Mouse (Mus musculus) gastrocnemius, postnatal 36 days (tissue): Measurements from ENCODE around the gene Zmynd8. TPM values are rescaled to one million over a fixed set of nuclear protein-coding genes. Genes with fewer than 3 reads are reported as not detected.

Experiments used
- DNase-seq, 2 experiments: peaks; one replicate each; pipeline ENCODE4 v3.0.0; 2022
- intact Hi-C: fragments of 180-260 bp; cut with DNase I; formaldehyde crosslinking; loops from one replicate; pipeline ENCODE4 v1.15.1; 2025
- long read RNA-seq, 2 experiments: library from polyadenylated mRNA; stranded (forward); transcript quantifications; one replicate each; pipeline ENCODE4 v2.0.0; 2021
- total RNA-seq, 2 experiments: library from RNA; stranded (reverse); gene quantifications; 2 replicates each; pipeline ENCODE4 v1.2.3; 2021

The Zmynd8 gene
- 10 to 100 TPM; 12.7 to 17.3 TPM for total RNA-seq
- long read RNA-seq, experiment 1, partial matches to known transcripts: 0 of 2 reads
- long read RNA-seq, experiment 1, other reads (novel, unspliced or antisense): 2 of 2 reads
- long read RNA-seq, experiment 2, partial matches to known transcripts: 0 of 6 reads
- long read RNA-seq, experiment 2, other reads (novel, unspliced or antisense): 6 of 6 reads

GRCm38 (mm10) chr2:165898202-165899194 lies at the start of gene Zmynd8:
Zmynd8 (minus strand) TSS chr2:165899016.
- intact Hi-C loops: no loop called here
- DNase-seq: no peak

GRCm38 (mm10) chr2:165948007-165948406 lies 49.2 kb upstream of the Zmynd8 start:
- no peak for DNase-seq
- intact Hi-C loops: no loop called here

GRCm38 (mm10) chr2:165946046-165946564 lies 47.3 kb upstream of the Zmynd8 start:
- intact Hi-C loops: no loop called here
- no peak for DNase-seq

GRCm38 (mm10) chr2:165944576-165945351 lies 45.9 kb upstream of the Zmynd8 start:
- intact Hi-C loops: no loop called here
- DNase-seq: no peak

- intact Hi-C loops: no loop called here
- DNase-seq: no peak
These were observed 44.3 kb upstream of the Zmynd8 start for GRCm38 (mm10) chr2:165943113-165943512.

- intact Hi-C loops: loop anchor here (5.0 kb wide), 1 partner anchor 56 kb away; the partner anchor contains the start of gene Ncoa3
- DNase-seq: peak; percentile 46 to 82
These were observed 37.3 kb upstream of the Zmynd8 start for GRCm38 (mm10) chr2:165936106-165936505.

- no peak for DNase-seq
- intact Hi-C loops: no loop called here
These were observed 28.9 kb upstream of the Zmynd8 start for GRCm38 (mm10) chr2:165927705-165928104.

- intact Hi-C loops: no loop called here
- no peak for DNase-seq
These were observed 27.4 kb upstream of the Zmynd8 start for GRCm38 (mm10) chr2:165926191-165926590.

- no peak for DNase-seq
- intact Hi-C loops: no loop called here
These were observed 26.3 kb upstream of the Zmynd8 start for GRCm38 (mm10) chr2:165925144-165925543.

- DNase-seq: no peak
- intact Hi-C loops: loop anchor here (5.0 kb wide), 1 partner anchor 113 kb away; no protein-coding TSS in a partner anchor
These were observed 25.9 kb upstream of the Zmynd8 start for GRCm38 (mm10) chr2:165924695-165925094.

GRCm38 (mm10) chr2:165923715-165924114 lies 24.9 kb upstream of the Zmynd8 start:
- no peak for DNase-seq
- intact Hi-C loops: loop anchor here (5.0 kb wide), 1 partner anchor 114 kb away; no protein-coding TSS in a partner anchor

GRCm38 (mm10) chr2:165922994-165923393 lies 24.2 kb upstream of the Zmynd8 start:
- intact Hi-C loops: loop anchor here (5.0 kb wide), 1 partner anchor 114 kb away; no protein-coding TSS in a partner anchor
- DNase-seq: no peak

- intact Hi-C loops: loop anchor here (5.0 kb wide), 1 partner anchor 115 kb away; no protein-coding TSS in a partner anchor
- DNase-seq: no peak
These were observed 23.4 kb upstream of the Zmynd8 start for GRCm38 (mm10) chr2:165922047-165922728.

GRCm38 (mm10) chr2:165914298-165914697 lies 15.5 kb upstream of the Zmynd8 start:
- intact Hi-C loops: loop anchor here (1.0 to 2.0 kb wide), 2 partner anchors 87 to 95 kb away; no protein-coding TSS in a partner anchor
- DNase-seq: peak; percentile 94 to 95

- DNase-seq: no peak
- intact Hi-C loops: no loop called here
These were observed 14.3 kb upstream of the Zmynd8 start for GRCm38 (mm10) chr2:165913073-165913472.

- intact Hi-C loops: no loop called here
- no peak for DNase-seq
These were observed 10.9 kb upstream of the Zmynd8 start for GRCm38 (mm10) chr2:165909731-165910130.

- intact Hi-C loops: no loop called here
- DNase-seq: no peak
These were observed 8.4 kb upstream of the Zmynd8 start for GRCm38 (mm10) chr2:165907199-165907598.

GRCm38 (mm10) chr2:165906332-165906945 lies 7.6 kb upstream of the Zmynd8 start:
- intact Hi-C loops: no loop called here
- DNase-seq: peak in 1 of 2 experiments; percentile 27

GRCm38 (mm10) chr2:165901127-165901384 lies 2.2 kb upstream of the Zmynd8 start:
- intact Hi-C loops: loop anchor here (2.0 kb wide), 1 partner anchor 74 kb away; no protein-coding TSS in a partner anchor
- DNase-seq: no peak
